Mouse (Mus musculus) midbrain, embryonic 14.5 days (tissue): ENCODE results near the gene Tm9sf4. TPM values are rescaled to one million over a fixed set of nuclear protein-coding genes. Genes with fewer than 3 reads are reported as not detected.

Experiments used
- ATAC-seq: fragments of 200-750 bp; cut with Nextera tagmentation; 2 replicates; pipeline ENCODE4 v1.8.0; 2017; ENCODE audit warnings: moderate number of reproducible peaks, moderate library complexity; ENCODE audit not compliant: low FRiP score, low TSS enrichment
- DNase-seq: peaks from one replicate; pipeline ENCODE4 v3.0.0-alpha.2; 2015
- H3K27ac ChIP-seq: fragments of 300-500 bp; sonication (generic); replicated peaks from 2 replicates; pipeline ENCODE4 v1.5.1; 2014; ENCODE audit warnings: mild to moderate bottlenecking, low read depth, low read length, moderate library complexity
- H3K27me3 ChIP-seq: fragments of 300-500 bp; sonication (generic); 2 replicates; pipeline ENCODE4 v1.6.1; 2014; ENCODE audit warnings: low read length, control low read depth, mixed read lengths; ENCODE audit not compliant: control insufficient read depth, insufficient read depth
- H3K36me3 ChIP-seq: fragments of 300-500 bp; sonication (generic); 2 replicates; pipeline ENCODE4 v1.6.1; 2014; ENCODE audit warnings: low read length, control low read depth; ENCODE audit not compliant: control insufficient read depth, insufficient read depth
- H3K4me1 ChIP-seq: fragments of 300-500 bp; sonication (generic); 2 replicates; pipeline ENCODE4 v1.6.1; 2014; ENCODE audit warnings: mild to moderate bottlenecking, antibody characterized with exemption, low read length, control low read depth; ENCODE audit not compliant: control insufficient read depth, insufficient read depth
- H3K4me2 ChIP-seq: fragments of 300-500 bp; sonication (generic); 2 replicates; pipeline ENCODE4 v1.6.1; 2014; ENCODE audit warnings: mild to moderate bottlenecking, low read length, moderate library complexity
- H3K4me3 ChIP-seq: fragments of 300-500 bp; sonication (generic); replicated peaks from 2 replicates; pipeline ENCODE4 v1.5.1; 2014; ENCODE audit warnings: low read depth, low read length
- H3K9ac ChIP-seq: fragments of 300-500 bp; sonication (generic); replicated peaks from 2 replicates; pipeline ENCODE4 v1.6.1; 2014; ENCODE audit warnings: mild to moderate bottlenecking, low read length, moderate library complexity
- H3K9me3 ChIP-seq: fragments of 300-500 bp; sonication (generic); 2 replicates; pipeline ENCODE4 v1.6.1; 2016; ENCODE audit warnings: low read length, control low read depth, mixed read lengths; ENCODE audit not compliant: control insufficient read depth
- WGBS: fragments of 180-500 bp; shearing (Covaris S2); extraction: QIAGEN DNeasy Blood & Tissue Kit; methylation state at CpG from one replicate; pipeline ENCODE4 v1.1.7; 2014; 5-methylcytosine and 5-hydroxymethylcytosine counted together
- polyA plus RNA-seq: library from polyadenylated mRNA; unstranded; fragments of >200 nt; fragmentation: Nextera tagmentation; extraction: Ambion mirVana; gene quantifications from 2 replicates; pipeline ENCODE4 v1.2.1, GENCODE M21; 2014

The Tm9sf4 gene
- polyA plus RNA-seq, 1 experiment from 2014 or later: 89.8 TPM

DNA sequence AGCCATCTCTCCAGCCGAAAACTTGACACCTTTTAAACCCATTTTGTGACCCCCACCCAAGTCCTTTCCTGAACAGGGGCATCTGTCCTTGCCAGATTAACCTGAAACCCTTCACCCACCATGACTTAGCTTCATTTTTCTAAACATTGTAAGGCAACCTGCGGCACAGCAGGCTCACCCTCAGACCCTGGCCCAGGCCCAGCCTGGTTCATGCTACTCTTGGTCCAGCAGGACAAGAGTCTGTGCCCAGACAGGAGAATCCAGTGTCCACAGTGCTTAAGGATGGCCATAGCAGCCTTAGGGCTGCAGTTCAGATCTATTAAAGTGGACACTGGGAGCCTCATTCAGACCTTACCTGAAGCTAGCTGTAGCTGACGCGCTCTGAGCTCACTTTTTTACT, 52.2 kb downstream of the Tm9sf4 start:
- Histone ChIP-seq H3K4me2 (no peak overlapping the region), H3K4me1 (no peaks in the 10 kb centered on the region), H3K27ac (no peak overlapping the region), H3K36me3 (peaks cover 22% of the 10 kb centered on the region), H3K9me3 (no peaks in the 10 kb centered on the region), H3K9ac (no peak overlapping the region), H3K27me3 (no peaks in the 10 kb centered on the region), H3K4me3 (no peak overlapping the region)
- 89% methylated on average over 4 of the region's 4 CpGs for WGBS
- DNase-seq (no peak), ATAC-seq (no peak)

DNA sequence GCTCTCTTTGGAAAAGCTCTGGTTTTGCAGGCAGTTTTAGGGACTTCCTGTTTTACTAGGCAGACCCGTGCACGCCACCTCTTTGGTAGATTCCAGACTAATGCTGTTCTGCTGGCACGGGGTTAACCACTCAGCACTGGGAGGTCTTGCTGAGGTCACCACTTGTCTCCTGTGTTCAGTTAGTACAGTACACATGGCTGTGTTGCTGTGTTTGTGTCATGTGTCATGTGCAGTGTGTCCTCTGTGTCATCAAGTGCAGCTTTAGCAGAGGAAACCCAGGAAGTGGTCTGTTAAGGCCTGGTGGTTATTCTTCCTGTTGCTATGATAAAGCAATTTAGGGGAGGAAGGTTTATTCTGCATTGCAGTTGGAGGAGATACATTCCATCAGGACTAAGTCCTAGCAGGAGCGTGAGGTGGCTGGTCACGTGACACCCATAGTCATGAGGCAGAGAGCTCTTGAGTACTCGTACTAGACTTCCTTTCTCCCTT, 53.7 kb downstream of the Tm9sf4 start:
- WGBS: 84% methylated on average over 6 of the region's 6 CpGs
- DNase-seq (no peak), ATAC-seq (no peak)
- no peak overlapping the region for H3K4me2 ChIP-seq
- no peaks in the 10 kb centered on the region for H3K27me3 ChIP-seq
- no peak overlapping the region for H3K4me3 ChIP-seq
- no peaks in the 10 kb centered on the region for H3K4me1 ChIP-seq
- no peaks in the 10 kb centered on the region for H3K9me3 ChIP-seq
- H3K27ac ChIP-seq: no peak overlapping the region
- peaks cover 9% of the 10 kb centered on the region for H3K36me3 ChIP-seq
- H3K9ac ChIP-seq: no peak overlapping the region

DNA sequence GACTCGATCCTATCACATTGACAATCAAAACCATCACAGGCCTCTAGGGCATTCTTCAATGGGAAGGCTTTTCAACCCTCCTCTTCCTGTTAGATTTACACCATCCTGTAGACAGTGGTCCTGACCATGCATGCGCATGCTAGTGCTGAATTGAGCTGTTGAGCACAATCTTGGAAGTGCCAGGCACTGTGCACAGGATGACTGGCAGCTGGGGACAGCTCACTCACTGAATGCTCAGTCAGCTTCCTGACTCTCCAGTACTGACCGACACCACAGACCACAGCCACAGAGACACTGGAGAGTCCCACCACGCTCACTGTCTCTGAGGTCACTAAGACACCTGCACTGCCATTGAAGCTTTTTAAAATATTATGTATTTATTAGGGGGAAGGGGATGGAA, 54.3 kb downstream of the Tm9sf4 start:
- Histone ChIP-seq H3K4me1 (no peaks in the 10 kb centered on the region), H3K27ac (no peak overlapping the region), H3K9ac (no peak overlapping the region), H3K27me3 (no peaks in the 10 kb centered on the region), H3K9me3 (no peaks in the 10 kb centered on the region), H3K36me3 (peaks cover 3% of the 10 kb centered on the region; the same call in 1 of the 2 replicates), H3K4me3 (no peak overlapping the region), H3K4me2 (no peak overlapping the region)
- no peak for ATAC-seq
- WGBS: 78% methylated on average over 4 of the region's 4 CpGs
- no peak for DNase-seq

DNA sequence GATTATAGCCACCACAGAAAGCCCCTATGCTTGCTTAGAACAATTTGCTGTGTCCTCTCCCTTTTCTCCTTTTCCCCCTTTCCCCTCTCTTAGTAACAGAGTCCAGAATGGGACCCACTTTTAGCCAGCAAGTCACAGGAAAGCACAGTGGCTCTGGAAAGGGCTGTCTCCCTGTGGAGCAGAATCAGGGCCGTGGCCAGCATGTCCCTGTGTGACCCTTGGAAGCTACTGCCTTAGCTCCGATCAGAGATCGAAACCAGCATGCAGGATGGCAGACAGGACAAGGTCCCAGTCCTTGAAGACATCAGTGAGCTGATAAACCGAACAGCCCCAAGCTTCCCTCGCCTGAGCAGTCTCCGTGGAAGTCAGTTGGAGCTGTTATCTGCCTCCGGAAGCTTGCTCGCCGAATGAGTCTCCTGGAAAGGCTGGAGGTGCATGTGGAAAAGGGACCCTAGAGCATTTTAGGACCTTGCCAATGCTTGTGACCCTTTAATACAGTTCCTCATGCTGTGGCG, 56.8 kb downstream of the Tm9sf4 start:
- ATAC-seq: no peak
- H3K27ac ChIP-seq: no peak overlapping the region
- WGBS: 93% methylated on average over 10 of the region's 10 CpGs

DNA sequence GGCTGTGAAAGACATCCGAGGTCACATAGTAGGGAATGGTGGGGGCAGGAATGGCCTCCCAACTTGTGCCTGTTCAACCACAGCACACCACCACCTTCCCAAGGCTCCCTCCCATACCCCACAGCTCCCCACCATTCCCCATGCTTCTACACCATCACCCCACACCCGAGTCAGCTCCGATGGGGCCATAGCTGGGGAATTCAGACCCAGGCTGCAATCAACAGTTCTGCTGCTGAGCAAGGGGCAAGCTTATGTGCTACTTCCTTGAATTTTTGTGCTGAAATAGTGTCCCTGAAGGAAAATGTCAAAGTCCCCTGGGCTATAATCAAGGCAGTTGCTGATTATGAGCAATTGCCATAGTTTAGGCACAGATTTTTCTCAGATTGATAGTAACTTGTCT, 57.4 kb downstream of the Tm9sf4 start:
- H3K9ac ChIP-seq: no peak overlapping the region
- no peaks in the 10 kb centered on the region for H3K27me3 ChIP-seq
- no peaks in the 10 kb centered on the region for H3K9me3 ChIP-seq
- no peak overlapping the region for H3K27ac ChIP-seq
- ATAC-seq: no peak
- WGBS: 86% methylated on average over 3 of the region's 3 CpGs
- no peak overlapping the region for H3K4me2 ChIP-seq
- H3K4me3 ChIP-seq: no peak overlapping the region
- no peak for DNase-seq
- no peaks in the 10 kb centered on the region for H3K4me1 ChIP-seq
- H3K36me3 ChIP-seq: no peaks in the 10 kb centered on the region

More for the DNA sequence above, 56.8 kb downstream of the Tm9sf4 start:
- no peak for DNase-seq
- Histone ChIP-seq H3K36me3 (no peaks in the 10 kb centered on the region), H3K9me3 (no peaks in the 10 kb centered on the region), H3K4me1 (no peaks in the 10 kb centered on the region), H3K4me2 (no peak overlapping the region), H3K4me3 (no peak overlapping the region), H3K9ac (no peak overlapping the region), H3K27me3 (no peaks in the 10 kb centered on the region)

DNA sequence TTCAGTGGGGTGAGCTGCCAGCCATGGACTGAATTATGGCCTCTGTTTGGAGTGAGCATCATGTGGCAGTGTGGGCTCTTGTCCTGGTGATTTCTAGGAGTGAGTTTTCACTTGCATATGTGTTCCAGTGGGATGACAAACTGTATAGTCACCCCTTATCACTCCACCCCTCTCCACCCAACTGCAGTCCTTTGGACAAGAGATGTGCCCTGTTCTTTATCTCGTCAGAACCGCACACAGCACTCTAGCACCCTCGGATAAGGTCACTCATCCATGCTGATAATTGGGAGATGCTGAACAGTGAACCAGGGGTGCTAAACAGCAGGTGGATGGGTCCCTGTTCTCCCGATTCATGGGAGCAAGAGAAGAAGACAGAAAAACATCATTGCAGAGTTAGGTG, 60.5 kb downstream of the Tm9sf4 start:
- DNase-seq (no peak), ATAC-seq (no peak)
- H3K9me3 ChIP-seq: no peaks in the 10 kb centered on the region
- no peaks in the 10 kb centered on the region for H3K36me3 ChIP-seq
- peaks cover 6% of the 10 kb centered on the region; the same call in 1 of the 2 replicates for H3K4me1 ChIP-seq
- H3K27ac ChIP-seq: no peak overlapping the region
- H3K27me3 ChIP-seq: no peaks in the 10 kb centered on the region
- H3K4me3 ChIP-seq: no peak overlapping the region
- H3K4me2 ChIP-seq: no peak overlapping the region
- 90% methylated on average over 4 of the region's 4 CpGs for WGBS
- H3K9ac ChIP-seq: no peak overlapping the region

DNA sequence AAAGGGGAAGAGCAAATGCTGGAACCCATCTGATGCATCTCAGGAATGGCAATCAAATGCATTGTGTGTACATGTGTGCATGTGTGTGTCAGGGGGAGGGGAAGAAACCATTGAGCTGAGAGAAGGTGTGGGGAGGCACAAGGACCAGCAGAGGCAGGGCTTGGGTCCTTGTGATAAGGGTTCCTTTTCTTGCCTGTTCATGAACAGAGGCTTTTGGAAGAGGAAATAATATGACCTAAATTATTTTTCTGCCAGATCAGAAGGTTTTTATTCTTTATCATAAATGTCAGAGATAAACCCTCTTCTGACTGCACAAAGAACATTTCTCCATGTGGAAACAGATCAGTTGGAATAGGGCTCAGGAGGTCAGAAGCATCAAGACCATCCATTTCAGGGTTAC, 61.0 kb downstream of the Tm9sf4 start:
- no peak for ATAC-seq
- Histone ChIP-seq H3K27ac (no peak overlapping the region), H3K9me3 (no peaks in the 10 kb centered on the region)

DNA sequence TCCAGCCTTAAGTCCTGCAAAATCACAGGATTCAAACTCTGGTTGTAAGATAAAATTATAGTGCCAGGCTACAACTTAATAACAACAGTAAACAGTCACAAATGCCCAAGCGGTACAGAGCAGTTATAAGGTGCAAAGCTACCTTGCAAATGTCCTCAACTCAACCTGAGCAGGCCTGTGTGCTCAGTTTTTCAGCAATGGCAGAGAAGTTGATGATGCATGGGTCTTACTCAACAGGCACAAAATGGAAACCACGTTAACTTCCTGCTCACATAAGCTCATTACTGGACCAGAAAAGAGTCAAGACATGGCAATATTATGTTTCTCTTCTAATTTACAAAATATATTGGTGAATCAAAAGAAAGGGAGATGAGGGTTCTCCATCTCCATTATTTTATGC, 61.5 kb downstream of the Tm9sf4 start:
- DNase-seq: no peak
- Histone ChIP-seq H3K4me2 (no peak overlapping the region), H3K27me3 (no peaks in the 10 kb centered on the region), H3K9ac (no peak overlapping the region), H3K9me3 (no peaks in the 10 kb centered on the region), H3K4me3 (no peak overlapping the region), H3K4me1 (peaks cover 6% of the 10 kb centered on the region; the same call in 1 of the 2 replicates), H3K27ac (no peak overlapping the region), H3K36me3 (no peaks in the 10 kb centered on the region)
- ATAC-seq: no peak
- 95% methylated on average over 2 of the region's 2 CpGs for WGBS

More for the DNA sequence above, 61.0 kb downstream of the Tm9sf4 start:
- Histone ChIP-seq H3K4me3 (no peak overlapping the region), H3K4me1 (peaks cover 6% of the 10 kb centered on the region; the same call in 1 of the 2 replicates), H3K9ac (no peak overlapping the region), H3K36me3 (no peaks in the 10 kb centered on the region), H3K4me2 (no peak overlapping the region), H3K27me3 (no peaks in the 10 kb centered on the region)
- no peak for DNase-seq

DNA sequence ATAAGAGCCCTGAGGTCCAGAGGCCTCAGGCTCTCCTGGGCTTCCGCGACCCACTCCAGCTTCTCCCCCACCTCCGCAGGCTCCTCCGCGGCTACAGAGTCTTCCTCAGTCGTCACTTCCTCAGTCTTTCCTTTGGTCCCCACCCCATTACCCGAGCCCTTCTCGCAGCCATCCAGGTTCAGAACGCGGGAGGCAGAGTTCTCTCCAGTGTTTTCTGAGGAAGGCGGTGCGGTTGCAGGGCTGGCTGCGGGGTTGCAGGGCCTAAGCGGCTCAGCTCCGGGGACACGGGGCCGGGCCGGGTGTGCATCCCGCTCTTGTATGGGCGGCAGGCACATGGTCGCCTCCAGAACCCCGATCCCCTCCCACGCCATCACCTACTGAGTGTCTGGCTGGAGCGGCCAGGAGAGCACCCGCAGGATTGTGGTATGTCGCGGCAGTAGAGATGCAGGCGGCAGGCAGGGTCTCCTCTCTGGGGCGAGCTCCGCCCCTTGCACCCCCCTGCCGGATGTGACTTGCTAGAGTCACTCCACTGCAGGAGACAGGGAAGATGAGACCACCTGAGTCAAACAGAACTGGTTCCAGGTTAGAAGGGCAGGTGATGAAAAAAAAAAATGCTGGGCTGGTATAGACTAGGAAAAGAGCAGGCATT, 64.0 kb downstream of the Tm9sf4 start, which contains the start of gene Tspyl3:
Tspyl3 (minus strand) TSS at position 496 of the 649 bp plus-strand sequence.
- Histone ChIP-seq H3K9me3 (no peaks in the 10 kb centered on the region), H3K4me2 (peak within 1 kb of the TSS; percentile 73), H3K27ac (peak within 1 kb of the TSS; percentile 86), H3K27me3 (no peaks in the 10 kb centered on the region), H3K9ac (peak within 1 kb of the TSS; percentile 80), H3K4me3 (peak within 1 kb of the TSS; percentile 55), H3K4me1 (peaks cover 6% of the 10 kb centered on the region; the same call in 1 of the 2 replicates), H3K36me3 (peaks cover 22% of the 10 kb centered on the region)
- WGBS: 1% methylated on average over 31 of the region's 31 CpGs
- DNase-seq (peak; percentile 80), ATAC-seq (peak; percentile 83)
